Comparison of ENCODE assay signal across 10 mouse cellular contexts in genomic region chr1:54826426-54826986, GRCm38 (mm10).
A peak's percentile ranks its signal among the peaks of the same experiment; 100 is the strongest.
DNase-seq lines count a peak whose midpoint lies in the region; ATAC-seq lines count a peak whose summit lies in the region.
"Had no signal": no experiment of that assay in that cellular context is flagged by ENCODE, and none has a peak within 500 bp of the region (broad histone marks: within the 10 kb centered on the region; RNA-seq: fewer than 3 reads in every experiment).

No protein-coding gene starts in this region.

- H3K27me3 ChIP-seq in forebrain, embryonic 14.5 days (replicated peaks; ENCODE audit: control insufficient read depth, insufficient read depth, low read length) = no peaks in the 10 kb centered on the region
- no peaks in the 10 kb centered on the region for H3K27me3 ChIP-seq in forebrain, embryonic 16.5 days (replicated peaks; ENCODE audit: control insufficient read depth, insufficient read depth, low read length)
- H3K27me3 ChIP-seq in heart, embryonic 15.5 days = no peaks in the 10 kb centered on the region
- no peaks in the 10 kb centered on the region for H3K27me3 ChIP-seq in liver, embryonic 13.5 days
- H3K27me3 ChIP-seq: embryonic facial prominence, embryonic 12.5 days; neural tube, embryonic 12.5 days had no signal

- H3K9me3 ChIP-seq in forebrain, embryonic 14.5 days (replicated peaks; ENCODE audit: control insufficient read depth, low read length) = no peaks in the 10 kb centered on the region
- no peaks in the 10 kb centered on the region for H3K9me3 ChIP-seq in forebrain, embryonic 16.5 days (ENCODE audit: control insufficient read depth, low read length)
- H3K9me3 ChIP-seq in heart, embryonic 15.5 days (replicated peaks) = no peaks in the 10 kb centered on the region
- no peaks in the 10 kb centered on the region for H3K9me3 ChIP-seq in liver, embryonic 13.5 days (replicated peaks)
- H3K9me3 ChIP-seq: embryonic facial prominence, embryonic 12.5 days; neural tube, embryonic 12.5 days had no signal

- H3K4me1 ChIP-seq in forebrain, embryonic 14.5 days (ENCODE audit: control insufficient read depth, insufficient read depth, low read length) = peaks cover 8% of the 10 kb centered on the region; the same call in 1 of the 2 replicates
- H3K4me1 ChIP-seq in forebrain, embryonic 16.5 days (replicated peaks; ENCODE audit: control insufficient read depth, insufficient read depth, low read length) = no peaks in the 10 kb centered on the region
- H3K4me1 ChIP-seq in heart, embryonic 15.5 days (replicated peaks) = peaks cover 38% of the 10 kb centered on the region
- H3K4me1 ChIP-seq in liver, embryonic 13.5 days (replicated peaks) = peaks cover 24% of the 10 kb centered on the region
- H3K4me1 ChIP-seq: embryonic facial prominence, embryonic 12.5 days; neural tube, embryonic 12.5 days had no signal

- peak; percentile 46 for DNase-seq in forebrain, embryonic 14.5 days (ENCODE audit: low spot score)
- DNase-seq in cerebellum, postnatal 10 days = peak; percentile 61 to 71
- no peak for DNase-seq in liver, embryonic 13.5 days
- peak; percentile 58 for DNase-seq in urinary bladder, adult 2 months (ENCODE audit: low spot score)
- DNase-seq in spleen, postnatal 4 days (ENCODE audit: low spot score in 2 of 2) = no peak
- DNase-seq in embryo, embryonic 11 days = no peak

- H3K27ac ChIP-seq in forebrain, embryonic 14.5 days (ENCODE audit: low read depth, low read length) = no peak overlapping the region
- H3K27ac ChIP-seq in forebrain, embryonic 16.5 days (ENCODE audit: low read length) = no peak overlapping the region
- H3K27ac ChIP-seq in heart, embryonic 15.5 days = peak overlapping the region; percentile 79
- no peak overlapping the region for H3K27ac ChIP-seq in liver, embryonic 13.5 days
- H3K27ac ChIP-seq: embryonic facial prominence, embryonic 12.5 days; neural tube, embryonic 12.5 days had no signal

- no peak overlapping the region for H3K4me2 ChIP-seq in forebrain, embryonic 14.5 days (ENCODE audit: low read length)
- no peak overlapping the region for H3K4me2 ChIP-seq in forebrain, embryonic 16.5 days (ENCODE audit: low read length)
- no peak overlapping the region for H3K4me2 ChIP-seq in heart, embryonic 15.5 days
- H3K4me2 ChIP-seq in liver, embryonic 13.5 days = no peak overlapping the region
- H3K4me2 ChIP-seq: embryonic facial prominence, embryonic 12.5 days; neural tube, embryonic 12.5 days had no signal

- H3K9ac ChIP-seq in forebrain, embryonic 14.5 days (ENCODE audit: low read length) = no peak overlapping the region
- H3K9ac ChIP-seq in forebrain, embryonic 16.5 days (replicated peaks; ENCODE audit: low read depth, low read length) = no peak overlapping the region
- no peak overlapping the region for H3K9ac ChIP-seq in heart, embryonic 15.5 days
- no peak overlapping the region for H3K9ac ChIP-seq in liver, embryonic 13.5 days
- H3K9ac ChIP-seq: embryonic facial prominence, embryonic 12.5 days; neural tube, embryonic 12.5 days had no signal

- 61% methylated on average over 4 of the region's 4 CpGs for WGBS in forebrain, embryonic 14.5 days
- 49% methylated on average over 4 of the region's 4 CpGs for WGBS in forebrain, embryonic 16.5 days
- WGBS in heart, embryonic 15.5 days = 16% methylated on average over 4 of the region's 4 CpGs
- WGBS in liver, embryonic 13.5 days (ENCODE audit: insufficient replicate concordance) = 59% methylated on average over 4 of the region's 4 CpGs

- ATAC-seq in forebrain, embryonic 14.5 days = no peak
- ATAC-seq in forebrain, embryonic 16.5 days = no peak
- ATAC-seq in heart, embryonic 15.5 days (replicated peaks; ENCODE audit: insufficient number of reproducible peaks, insufficient read depth, low FRiP score, low read depth) = peak; percentile 73; the same call in 1 of the 2 replicates
- 0 out of 2 replicates have a peak, but pooled peaks have one; percentile 34 for ATAC-seq in liver, embryonic 13.5 days (ENCODE audit: low read depth)

- no peaks in the 10 kb centered on the region for H3K36me3 ChIP-seq in forebrain, embryonic 14.5 days (ENCODE audit: control insufficient read depth, insufficient read depth, low read length)
- H3K36me3 ChIP-seq in forebrain, embryonic 16.5 days (ENCODE audit: control insufficient read depth, insufficient read depth) = no peaks in the 10 kb centered on the region
- no peaks in the 10 kb centered on the region for H3K36me3 ChIP-seq in heart, embryonic 15.5 days
- H3K36me3 ChIP-seq in liver, embryonic 13.5 days = no peaks in the 10 kb centered on the region
- H3K36me3 ChIP-seq: embryonic facial prominence, embryonic 12.5 days; neural tube, embryonic 12.5 days had no signal

- H3K4me3 ChIP-seq in forebrain, embryonic 14.5 days (ENCODE audit: low read depth, low read length) = no peak overlapping the region
- no peak overlapping the region for H3K4me3 ChIP-seq in forebrain, embryonic 16.5 days (replicated peaks; ENCODE audit: low read length)
- H3K4me3 ChIP-seq in heart, embryonic 15.5 days = no peak overlapping the region
- H3K4me3 ChIP-seq in liver, embryonic 13.5 days (replicated peaks) = no peak overlapping the region
- H3K4me3 ChIP-seq: embryonic facial prominence, embryonic 12.5 days; neural tube, embryonic 12.5 days had no signal

Comparison
In these comparisons a context has a peak if more than half of its experiments do, and no peak if none do; other contexts are left out.
1. ATAC-seq: peak in heart, embryonic 15.5 days (single experiment) and liver, embryonic 13.5 days (single experiment); none in forebrain, embryonic 14.5 days (single experiment) and forebrain, embryonic 16.5 days (single experiment).
2. DNase-seq: peak in forebrain, embryonic 14.5 days (single experiment), cerebellum, postnatal 10 days (2 of 2) and urinary bladder, adult 2 months (single experiment); none in liver, embryonic 13.5 days (single experiment), spleen, postnatal 4 days (0 of 2) and embryo, embryonic 11 days (single experiment).